Mouse (Mus musculus) cerebellum, adult 2 months (tissue): Measurements from ENCODE around the gene Sorbs2. TPM values are rescaled to one million over a fixed set of nuclear protein-coding genes. Genes with fewer than 3 reads are reported as not detected.

Experiments used
- DNase-seq, 2 experiments: peaks; one replicate each; pipeline ENCODE4 v3.0.0; 2021
- H3K27ac ChIP-seq: fragments of 200-500 bp; 2 replicates; pipeline ENCODE4 v1.5.1; 2012; ENCODE audit warnings: low read length, control low read depth, inconsistent platforms; ENCODE audit not compliant: insufficient read depth
- H3K27me3 ChIP-seq: fragments of 200-500 bp; 2 replicates; pipeline ENCODE4 v1.6.1; 2012; ENCODE audit warnings: inconsistent platforms, mild to moderate bottlenecking, low read length, moderate library complexity; ENCODE audit not compliant: control insufficient read depth, insufficient read depth
- H3K4me1 ChIP-seq: fragments of 200-500 bp; 2 replicates; pipeline ENCODE4 v1.6.1; 2011; ENCODE audit warnings: low read length; ENCODE audit not compliant: control insufficient read depth, insufficient read depth
- H3K4me3 ChIP-seq: fragments of 200-500 bp; replicated peaks from 2 replicates; pipeline ENCODE3; 2011; ENCODE audit warnings: mild to moderate bottlenecking, low read depth, low read length, control low read depth; ENCODE audit not compliant: insufficient read depth
- CTCF ChIP-seq: fragments of 200-500 bp; IDR thresholded peaks from 2 replicates; pipeline ENCODE4 v1.5.1; 2011; ENCODE audit warnings: low read depth, mild to moderate bottlenecking, control low read depth, low read length, moderate library complexity, borderline replicate concordance; ENCODE audit not compliant: insufficient read depth
- POLR2A ChIP-seq: fragments of 200-500 bp; IDR thresholded peaks from 2 replicates; pipeline ENCODE4 v1.6.1; 2011; ENCODE audit warnings: low read length, control low read depth, borderline replicate concordance; ENCODE audit not compliant: insufficient read depth
- WGBS: fragments of 180-500 bp; shearing (Covaris S2); methylation state at CpG from one replicate; pipeline ENCODE4 v1.1.7; 2018; 5-methylcytosine and 5-hydroxymethylcytosine counted together
- polyA plus RNA-seq: library from polyadenylated mRNA; depleted of rRNA; stranded (reverse); fragments of >200 nt; gene quantifications from 2 replicates; pipeline ENCODE4 v1.2.3, GENCODE M21; 2012

The Sorbs2 gene
- polyA plus RNA-seq, 1 experiment = 33.0 TPM

DNA sequence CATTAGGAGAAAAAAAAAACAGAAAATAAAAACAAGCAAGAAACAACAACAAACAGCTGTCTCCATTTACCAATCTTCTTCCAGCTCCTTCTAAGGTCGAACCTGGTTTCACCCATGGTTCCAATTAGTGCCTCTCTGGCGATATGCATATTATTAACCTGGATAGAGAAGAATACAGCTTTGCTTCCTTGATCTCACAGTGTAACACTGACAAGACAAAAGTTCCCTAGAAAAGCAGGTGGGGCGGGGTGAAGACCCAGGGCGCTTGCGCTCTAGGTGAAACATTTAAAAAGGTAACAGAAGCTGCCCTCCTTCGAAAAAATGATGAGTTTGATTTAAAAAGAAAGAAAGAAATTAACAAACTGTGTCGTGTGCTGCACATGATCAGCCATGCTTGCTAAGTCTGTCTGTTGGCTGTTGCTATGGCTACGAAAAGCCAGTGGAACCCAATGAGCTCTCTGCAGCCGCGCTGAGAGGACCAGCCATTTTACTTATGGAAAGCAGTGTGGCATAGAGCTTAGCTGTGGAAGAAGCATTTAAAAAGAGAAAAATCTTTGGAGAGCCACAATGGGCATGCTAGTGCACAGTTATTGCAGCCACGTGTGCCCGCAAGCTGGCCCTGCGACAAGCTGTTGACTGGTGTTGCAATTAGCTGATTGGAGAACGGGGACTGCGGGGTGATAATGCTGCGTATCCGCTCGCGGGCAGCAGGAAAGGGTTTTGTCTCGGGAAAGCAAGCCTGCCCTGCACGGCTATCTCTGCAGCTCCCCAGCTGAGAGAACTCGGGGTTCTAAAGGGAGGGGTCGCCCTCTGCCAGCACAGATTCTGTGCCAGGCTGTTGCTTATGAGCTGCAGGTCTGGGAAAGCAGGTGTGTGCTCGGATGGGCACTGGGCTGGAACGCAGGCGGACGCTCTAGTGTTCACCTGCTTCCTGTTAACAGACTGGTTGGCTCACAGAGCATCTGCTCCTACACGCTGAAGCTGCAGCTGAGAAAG, 120.0 kb downstream of the Sorbs2 start:
- peak; percentile 81 to 82 for DNase-seq
- Histone ChIP-seq H3K27me3 (no peaks in the 10 kb centered on the region), H3K4me1 (no peaks in the 10 kb centered on the region; the same call in 1 of the 2 replicates), H3K27ac (peak overlapping the region; percentile 96), H3K4me3 (peak overlapping the region; percentile 99)
- WGBS = under 1% methylated on average over 28 of the region's 28 CpGs
- no peak for TF ChIP-seq CTCF
- peak; percentile 56; the same call in 1 of the 2 replicates for TF ChIP-seq POLR2A

DNA sequence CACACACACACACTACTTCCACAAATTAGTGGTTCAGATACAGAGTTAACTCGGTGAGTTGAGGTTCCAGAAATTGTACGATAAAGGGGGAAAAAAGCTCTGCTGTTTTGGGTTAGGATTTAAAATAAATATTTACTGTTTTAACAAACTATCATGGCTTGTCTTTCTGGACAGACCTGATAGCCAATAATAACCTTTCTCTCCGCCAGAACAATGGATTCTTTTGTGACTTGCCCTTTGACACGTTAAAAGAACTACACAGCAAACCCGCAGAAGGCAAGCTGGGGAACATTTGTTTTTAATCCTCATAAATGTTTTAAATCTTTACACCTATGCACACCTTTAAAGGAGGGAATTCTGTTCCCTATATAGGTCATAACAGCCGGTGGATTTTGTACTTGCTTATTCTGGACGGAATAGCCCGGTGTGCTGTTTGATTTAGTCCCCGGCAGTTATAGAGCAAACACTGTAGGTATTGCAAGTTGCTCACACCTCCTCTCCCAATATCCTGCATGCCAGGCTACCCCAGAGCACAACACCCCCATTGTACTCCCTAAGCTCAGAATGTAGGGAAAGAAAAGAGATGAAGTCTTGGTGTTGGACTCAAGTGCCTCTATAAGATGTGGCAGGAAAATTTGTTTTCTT, 121.0 kb downstream of the Sorbs2 start:
- peak; percentile 29 to 31 for DNase-seq
- Histone ChIP-seq H3K27ac (peak overlapping the region; percentile 96; the same call in 1 of the 2 replicates), H3K4me1 (no peaks in the 10 kb centered on the region; the same call in 1 of the 2 replicates), H3K4me3 (peak overlapping the region; percentile 99), H3K27me3 (no peaks in the 10 kb centered on the region)
- 4% methylated on average over 9 of the region's 9 CpGs for WGBS
- TF ChIP-seq CTCF (no peak), POLR2A (no peak)

DNA sequence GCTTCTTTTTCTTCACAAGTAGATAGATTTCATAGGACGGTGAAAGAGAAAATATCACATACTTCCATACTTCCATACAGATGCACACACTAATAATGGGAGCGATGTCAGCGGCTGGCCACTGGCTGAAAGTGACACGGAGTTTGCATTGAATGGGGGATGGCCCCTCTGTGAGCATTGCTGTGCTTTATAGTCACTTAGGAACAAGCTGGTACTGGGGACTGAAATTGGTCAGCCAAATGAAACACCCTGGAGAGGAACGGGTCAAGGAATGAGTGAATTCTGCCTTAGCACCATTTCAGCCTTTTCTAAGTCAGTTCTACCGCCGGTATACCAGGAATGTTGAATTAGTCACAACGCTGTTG, 121.5 kb downstream of the Sorbs2 start:
- Histone ChIP-seq H3K4me3 (peak overlapping the region; percentile 68), H3K27ac (no peak overlapping the region), H3K27me3 (no peaks in the 10 kb centered on the region), H3K4me1 (no peaks in the 10 kb centered on the region; the same call in 1 of the 2 replicates)
- no peak for TF ChIP-seq POLR2A
- TF ChIP-seq CTCF = no peak
- WGBS = 13% methylated on average over 8 of the region's 8 CpGs
- DNase-seq = no peak

DNA sequence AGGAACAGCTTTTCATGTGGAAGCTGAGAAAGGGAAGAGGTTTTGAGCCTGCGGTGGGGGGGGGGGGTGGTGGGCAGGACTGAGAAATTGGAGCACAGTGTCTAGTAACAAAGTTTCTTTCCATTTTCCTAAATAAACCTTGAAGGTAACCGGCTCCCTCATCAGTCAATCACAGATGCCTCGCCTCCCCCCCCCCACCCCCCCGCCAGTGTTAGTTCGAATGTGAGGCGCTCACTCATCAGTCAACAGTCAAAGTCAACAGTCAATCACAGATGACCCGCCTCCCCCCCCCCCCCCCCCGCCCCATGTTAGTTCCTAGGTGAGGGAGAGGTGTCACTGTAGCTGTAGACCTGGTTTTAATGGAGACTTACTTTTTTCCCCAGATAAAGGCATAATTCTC, 123.4 kb downstream of the Sorbs2 start:
- H3K27ac ChIP-seq = no peak overlapping the region
- 92% methylated on average over 7 of the region's 8 CpGs for WGBS
- no peak for DNase-seq
- no peaks in the 10 kb centered on the region for H3K27me3 ChIP-seq
- TF ChIP-seq POLR2A (no peak), CTCF (no peak)
- no peak overlapping the region for H3K4me3 ChIP-seq
- H3K4me1 ChIP-seq = no peaks in the 10 kb centered on the region; the same call in 1 of the 2 replicates

DNA sequence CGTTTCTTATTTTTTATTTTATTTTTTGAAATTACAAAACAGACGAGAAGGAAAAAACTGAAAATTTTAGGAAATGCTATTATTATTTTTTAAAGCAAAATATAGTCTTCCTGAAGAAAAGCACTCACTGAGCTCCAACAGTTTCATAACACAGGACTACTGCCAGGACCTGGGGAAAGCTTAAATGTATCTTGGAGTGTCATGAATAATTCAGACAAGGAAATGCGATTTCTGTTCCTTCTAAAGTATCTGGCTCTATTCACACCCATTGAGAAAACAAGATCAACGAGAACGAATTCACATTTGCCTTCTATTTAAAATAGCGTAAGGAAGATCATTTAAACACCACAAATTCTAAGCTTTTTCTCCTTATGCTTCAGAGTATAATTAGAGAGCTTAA, 127.6 kb downstream of the Sorbs2 start:
- Histone ChIP-seq H3K4me3 (no peak overlapping the region), H3K4me1 (no peaks in the 10 kb centered on the region), H3K27ac (no peak overlapping the region), H3K27me3 (no peaks in the 10 kb centered on the region)
- WGBS = 85% methylated on average over 6 of the region's 6 CpGs
- TF ChIP-seq CTCF = no peak
- no peak for TF ChIP-seq POLR2A
- no peak for DNase-seq

DNA sequence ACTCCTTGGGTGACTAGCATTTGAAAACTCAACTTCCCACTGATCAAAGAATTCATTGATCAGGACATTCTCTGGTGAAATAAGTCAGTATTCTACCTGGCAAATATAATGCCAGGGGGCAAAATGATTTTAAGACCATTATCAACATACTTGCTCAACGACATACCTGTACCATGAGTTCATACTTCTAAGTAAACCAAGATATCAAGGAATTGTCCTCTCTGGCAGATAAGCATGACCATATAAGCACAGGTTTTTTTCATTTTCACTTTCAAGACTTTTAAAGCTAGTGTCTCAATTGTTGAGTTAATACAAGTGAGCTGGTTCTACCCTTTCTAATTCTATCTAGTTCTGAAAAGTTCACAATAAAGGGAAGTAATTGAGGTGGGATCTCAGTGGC, 130.2 kb downstream of the Sorbs2 start:
- no peaks in the 10 kb centered on the region for H3K4me1 ChIP-seq
- H3K27ac ChIP-seq = no peak overlapping the region
- WGBS = 98% methylated on average over 1 of the region's 1 CpGs
- H3K27me3 ChIP-seq = no peaks in the 10 kb centered on the region
- TF ChIP-seq POLR2A = no peak
- no peak overlapping the region for H3K4me3 ChIP-seq
- no peak for DNase-seq

DNA sequence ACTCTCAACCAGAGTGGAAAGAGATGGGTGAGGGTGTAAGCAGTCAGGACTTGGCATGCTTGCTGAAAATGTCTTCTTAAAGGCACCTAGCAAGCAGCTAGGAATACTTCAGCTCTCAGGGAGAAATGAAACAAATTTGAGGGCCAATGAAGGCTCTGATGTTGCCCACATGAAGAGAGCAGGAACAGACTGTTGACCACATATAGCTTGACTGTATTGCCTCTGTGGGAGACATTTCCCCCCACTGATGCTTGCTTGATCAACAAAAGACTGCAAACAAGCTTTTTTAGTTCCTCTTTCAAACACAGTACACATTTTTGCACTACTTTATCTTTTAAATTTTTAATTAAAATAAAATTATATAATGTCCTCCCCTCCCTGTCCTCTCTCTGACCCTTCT, 131.9 kb downstream of the Sorbs2 start:
- H3K4me1 ChIP-seq = no peaks in the 10 kb centered on the region
- H3K27me3 ChIP-seq = no peaks in the 10 kb centered on the region
- no peak overlapping the region for H3K27ac ChIP-seq
- H3K4me3 ChIP-seq = no peak overlapping the region
- TF ChIP-seq CTCF = no peak
- TF ChIP-seq POLR2A = no peak
- no peak for DNase-seq

DNA sequence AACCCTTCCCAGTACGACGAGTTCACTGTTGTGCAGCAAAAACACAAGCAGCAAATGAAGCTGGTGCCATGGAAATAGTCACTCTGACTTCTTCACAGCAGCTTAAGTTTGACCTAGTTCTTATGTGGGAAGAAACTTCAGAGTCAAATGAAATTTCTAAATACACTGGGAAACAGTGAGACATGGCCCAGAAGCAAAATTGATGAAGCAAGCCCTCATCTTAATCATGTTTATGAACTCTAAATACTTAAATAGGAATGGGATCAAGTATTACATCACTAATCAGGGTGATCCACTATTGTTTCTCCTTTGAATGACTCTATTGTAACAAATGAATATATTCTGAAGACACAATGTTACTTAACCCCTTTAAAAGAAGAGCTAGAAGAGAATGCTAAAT, 137.1 kb downstream of the Sorbs2 start:
- H3K4me3 ChIP-seq = no peak overlapping the region
- WGBS = 75% methylated on average over 2 of the region's 2 CpGs
- DNase-seq = no peak
- no peak for TF ChIP-seq CTCF
- no peak overlapping the region for H3K27ac ChIP-seq
- H3K4me1 ChIP-seq = no peaks in the 10 kb centered on the region
- H3K27me3 ChIP-seq = no peaks in the 10 kb centered on the region
